Mouse (Mus musculus) cerebellum, adult 2 months (tissue): ENCODE results near the gene Slc2a4.

Experiments used
- CTCF ChIP-seq: fragments of 200-500 bp; IDR thresholded peaks from 2 replicates; pipeline ENCODE4 v1.5.1; 2011; ENCODE audit warnings: low read depth, mild to moderate bottlenecking, control low read depth, low read length, moderate library complexity, borderline replicate concordance; ENCODE audit not compliant: insufficient read depth
- POLR2A ChIP-seq: fragments of 200-500 bp; IDR thresholded peaks from 2 replicates; pipeline ENCODE4 v1.6.1; 2011; ENCODE audit warnings: low read length, control low read depth, borderline replicate concordance; ENCODE audit not compliant: insufficient read depth

DNA sequence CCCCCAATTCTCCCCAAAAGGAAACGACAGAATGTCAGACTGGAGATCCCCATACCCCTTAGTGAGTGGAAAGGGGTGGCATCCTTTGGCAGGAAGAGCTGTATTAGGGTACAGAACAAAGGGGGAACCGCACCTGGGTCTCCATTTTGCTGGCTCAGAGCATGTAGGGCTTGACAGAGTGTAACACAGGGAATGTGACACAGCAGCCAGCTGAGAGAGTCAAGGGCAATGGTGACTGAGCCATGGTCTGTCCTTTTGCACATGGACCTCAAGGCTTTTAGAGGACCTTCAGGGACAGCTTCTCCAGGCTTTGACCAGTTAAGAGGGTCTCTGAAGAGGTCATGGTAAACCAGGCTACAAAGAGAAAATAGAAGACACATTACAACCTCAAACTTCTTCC, 26.9 kb upstream of the Slc2a4 start:
- no peak for TF ChIP-seq CTCF
- no peak for TF ChIP-seq POLR2A
